Mouse (Mus musculus) layer of hippocampus, adult 9-10 months (tissue): ENCODE data around the gene Rps16.

Experiments used
- DNase-seq: peaks from one replicate; pipeline ENCODE4 v3.0.0; 2022; ENCODE audit warnings: low spot score

Rps16 gene

GRCm38 (mm10) chr7:28390331-28390730, 39.9 kb downstream of the Rps16 start:
- DNase-seq: no peak

GRCm38 (mm10) chr7:28392429-28393271, 42.2 kb downstream of the Rps16 start, which contains the start of the genes Med29 and Paf1:
Gene Med29, minus strand, starts transcription at chr7:28392708.
Gene Paf1, plus strand, starts transcription at chr7:28392951.
- DNase-seq: peak; percentile 98

GRCm38 (mm10) chr7:28393272-28393951, 43.0 kb downstream of the Rps16 start:
- DNase-seq: no peak

GRCm38 (mm10) chr7:28395425-28395824, 45.0 kb downstream of the Rps16 start:
- DNase-seq: no peak

- DNase-seq: no peak
Observed at GRCm38 (mm10) chr7:28398000-28398399, 47.5 kb downstream of the Rps16 start.

- DNase-seq: no peak
Observed at GRCm38 (mm10) chr7:28398696-28399340, 48.4 kb downstream of the Rps16 start.

GRCm38 (mm10) chr7:28401030-28401429, 50.6 kb downstream of the Rps16 start:
- no peak for DNase-seq

GRCm38 (mm10) chr7:28401942-28402341, 51.5 kb downstream of the Rps16 start:
- DNase-seq: no peak
